25 mouse cellular contexts compared by ENCODE assay signal in genomic region chr5:144308929-144309328, GRCm38 (mm10). TPM values are rescaled to one million over a fixed set of nuclear protein-coding genes. Genes with fewer than 3 reads are reported as not detected.
"Had no signal": no experiment of that assay in that cellular context is flagged by ENCODE, and none has a peak within 500 bp of the region (broad histone marks: within the 10 kb centered on the region; RNA-seq: fewer than 3 reads in every experiment).

No protein-coding gene starts in this region.

- H3K4me2 ChIP-seq: forebrain, embryonic 15.5 days; hindbrain, embryonic 13.5 days; hindbrain, embryonic 15.5 days; kidney, embryonic 15.5 days; limb, embryonic 13.5 days; limb, embryonic 15.5 days; liver, embryonic 12.5 days had no signal

- H3K9ac ChIP-seq: forebrain, embryonic 15.5 days; forebrain, postnatal 0 days; hindbrain, embryonic 13.5 days; hindbrain, embryonic 15.5 days; kidney, embryonic 15.5 days; limb, embryonic 13.5 days; limb, embryonic 15.5 days; liver, embryonic 12.5 days; liver, embryonic 14.5 days had no signal

- H3K9me3 ChIP-seq: forebrain, embryonic 15.5 days; hindbrain, embryonic 13.5 days; hindbrain, embryonic 15.5 days; kidney, embryonic 15.5 days; limb, embryonic 13.5 days; limb, embryonic 15.5 days; liver, embryonic 12.5 days had no signal

- H3K36me3 ChIP-seq: forebrain, embryonic 15.5 days; hindbrain, embryonic 13.5 days; hindbrain, embryonic 15.5 days; kidney, embryonic 15.5 days; limb, embryonic 13.5 days; limb, embryonic 15.5 days; liver, embryonic 12.5 days had no signal

- H3K27ac ChIP-seq: forebrain, embryonic 15.5 days; hindbrain, embryonic 13.5 days; hindbrain, embryonic 15.5 days; hindbrain, postnatal 0 days; kidney, embryonic 15.5 days; kidney, postnatal 0 days; limb, embryonic 13.5 days; limb, embryonic 15.5 days; liver, embryonic 12.5 days; liver, embryonic 14.5 days had no signal

- DNase-seq: forebrain, postnatal 0 days; gastrocnemius, postnatal 14 days; gastrocnemius, postnatal 36 days; heart, postnatal 10 days; kidney, adult 11 months; kidney, adult 2 months; kidney, adult 9 months; kidney, postnatal 14 days; kidney, postnatal 36 days; layer of hippocampus, adult 9-11 months; layer of hippocampus, postnatal 36 days; left cerebral cortex, postnatal 4 days; lung, adult 18-20 months had no signal

- H3K27me3 ChIP-seq: forebrain, embryonic 15.5 days; hindbrain, embryonic 13.5 days; hindbrain, embryonic 15.5 days; kidney, embryonic 15.5 days; limb, embryonic 13.5 days; limb, embryonic 15.5 days; liver, embryonic 12.5 days had no signal

- ATAC-seq: forebrain, embryonic 15.5 days; forebrain, postnatal 0 days; hindbrain, postnatal 0 days; intestine, embryonic 16.5 days; liver, embryonic 12.5 days had no signal

- H3K4me1 ChIP-seq: forebrain, embryonic 15.5 days; hindbrain, embryonic 15.5 days had no signal

- H3K4me3 ChIP-seq: forebrain, embryonic 15.5 days; hindbrain, embryonic 13.5 days; hindbrain, embryonic 15.5 days; kidney, embryonic 15.5 days; limb, embryonic 13.5 days; limb, embryonic 15.5 days; liver, embryonic 12.5 days had no signal

RNA-seq across cellular contexts. Expression of gene Baiap2l1, which starts 49.0 kb away (rescaled TPM):
- total RNA-seq: hematopoietic stem cell, adult 5-6 weeks had no signal
